Mouse (Mus musculus): ENCODE data around the gene Ackr3.

- no peak for TF ChIP-seq POLR2A (IDR thresholded peaks at IDR 0.05; ENCODE audit: low read depth, low read length)
- TF ChIP-seq CTCF (IDR thresholded peaks at IDR 0.05; ENCODE audit: extremely low read depth, insufficient read length, insufficient replicate concordance, low read depth, low read length) = no peak
Observed at GRCm38 (mm10) chr1:90236640-90237039, 32.9 kb downstream of the Ackr3 start.
